Mouse (Mus musculus) cerebellum, postnatal 14 days (tissue): ENCODE results near the gene Ppp6r2.

Experiments used
- DNase-seq, 2 experiments: peaks; one replicate each; pipeline ENCODE4 v3.0.0; 2021; ENCODE audit warnings: mixed read lengths in 2 of 2

Ppp6r2 gene

GRCm38 (mm10) chr15:89313359-89313758 is 102.0 kb downstream of the Ppp6r2 start:
- peak in 1 of 2 experiments; percentile 51 for DNase-seq

- no peak for DNase-seq
These were observed 102.8 kb downstream of the Ppp6r2 start for GRCm38 (mm10) chr15:89314107-89314506.

- peak; percentile 55 to 68 for DNase-seq
These were observed 103.3 kb downstream of the Ppp6r2 start for GRCm38 (mm10) chr15:89314511-89315189.

- DNase-seq, result peak; percentile 98
These were observed 103.9 kb downstream of the Ppp6r2 start, which contains the start of gene Sbf1 for GRCm38 (mm10) chr15:89315190-89315731. Gene Sbf1, minus strand, starts transcription at chr15:89315311.

GRCm38 (mm10) chr15:89316146-89316545 is 104.8 kb downstream of the Ppp6r2 start:
- DNase-seq, result peak; percentile 44 to 51

- DNase-seq, result no peak
These were observed 109.9 kb downstream of the Ppp6r2 start for GRCm38 (mm10) chr15:89321264-89321663.

GRCm38 (mm10) chr15:89322670-89323522 is 111.5 kb downstream of the Ppp6r2 start, which contains the start of gene Adm2:
Gene Adm2, plus strand, starts transcription at chr15:89322720.
- no peak for DNase-seq

GRCm38 (mm10) chr15:89323656-89324055 is 112.3 kb downstream of the Ppp6r2 start:
- DNase-seq, result no peak

GRCm38 (mm10) chr15:89326441-89326840 is 115.1 kb downstream of the Ppp6r2 start:
- DNase-seq, result no peak

GRCm38 (mm10) chr15:89334271-89334670 is 122.9 kb downstream of the Ppp6r2 start, which contains the start of gene Miox:
Gene Miox, plus strand, starts transcription at chr15:89334398.
- DNase-seq, result no peak

GRCm38 (mm10) chr15:89334774-89335537 is 123.6 kb downstream of the Ppp6r2 start:
- no peak for DNase-seq

- DNase-seq, result no peak
These were observed 125.1 kb downstream of the Ppp6r2 start for GRCm38 (mm10) chr15:89336422-89336821.
